Mouse (Mus musculus): Measurements from ENCODE around the gene Clec3b. TPM values are rescaled to one million over a fixed set of nuclear protein-coding genes. Genes with fewer than 3 reads are reported as not detected.

The Clec3b gene
- polyA plus RNA-seq, 1 experiment, result 51.1 TPM

DNA sequence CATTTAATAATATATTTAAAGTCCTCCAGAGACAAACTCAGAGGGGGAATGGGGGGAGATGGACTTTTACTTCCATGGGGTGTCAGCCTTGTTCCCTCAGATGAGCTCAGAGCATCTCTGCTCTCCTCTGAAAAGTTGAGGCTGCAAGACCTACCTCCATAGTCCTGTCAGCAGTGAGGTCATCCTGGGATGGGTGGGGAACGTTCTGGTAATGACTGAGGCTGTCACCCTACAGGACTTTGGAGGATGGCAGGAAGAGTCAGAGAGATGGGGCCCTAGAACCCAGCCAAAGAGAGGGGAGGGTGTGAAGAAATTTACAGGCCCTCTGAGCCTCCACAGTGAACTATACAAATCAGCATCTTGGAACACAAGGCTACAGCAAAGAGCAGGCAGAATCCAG lies 815 bp downstream of the Clec3b start:
- 36% methylated on average over 1 of the region's 1 CpGs for WGBS
- no peak for DNase-seq (ENCODE audit: low read depth, low spot score)

- peak; percentile 32 for DNase-seq (ENCODE audit: low read depth, low spot score)
These were observed 1.3 kb downstream of the Clec3b start for GRCm38 (mm10) chr9:123152026-123152425.

DNA sequence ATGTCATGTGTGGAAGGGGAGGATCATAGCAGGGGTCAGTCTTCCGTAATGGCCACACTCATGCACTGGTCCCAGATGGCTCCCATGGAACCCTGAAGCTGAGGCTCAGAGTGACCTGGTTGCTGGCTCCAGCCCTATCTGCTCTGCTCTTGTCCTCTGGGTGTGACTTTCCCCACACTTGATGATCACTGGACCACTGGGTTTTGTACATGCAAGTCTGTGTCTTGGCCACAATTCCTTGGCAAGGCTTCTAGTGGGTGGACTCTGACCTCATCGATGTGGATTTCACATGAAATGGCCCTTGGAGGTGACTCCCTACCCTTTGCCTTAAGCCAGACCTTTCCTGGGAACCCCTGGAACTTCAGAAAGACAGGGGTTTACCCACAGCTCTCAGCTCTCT lies 2.4 kb downstream of the Clec3b start:
- WGBS, result 63% methylated on average over 2 of the region's 2 CpGs
- no peak for DNase-seq (ENCODE audit: low read depth, low spot score)

More at GRCm38 (mm10) chr9:123152026-123152425, 1.3 kb downstream of the Clec3b start:
- 9% methylated on average over 3 of the region's 3 CpGs for WGBS

- 40% methylated on average over 29 of the region's 30 CpGs for WGBS
- no peak for DNase-seq (ENCODE audit: low read depth, low spot score)
These were observed 6.2 kb downstream of the Clec3b start for GRCm38 (mm10) chr9:123156910-123157361.

DNA sequence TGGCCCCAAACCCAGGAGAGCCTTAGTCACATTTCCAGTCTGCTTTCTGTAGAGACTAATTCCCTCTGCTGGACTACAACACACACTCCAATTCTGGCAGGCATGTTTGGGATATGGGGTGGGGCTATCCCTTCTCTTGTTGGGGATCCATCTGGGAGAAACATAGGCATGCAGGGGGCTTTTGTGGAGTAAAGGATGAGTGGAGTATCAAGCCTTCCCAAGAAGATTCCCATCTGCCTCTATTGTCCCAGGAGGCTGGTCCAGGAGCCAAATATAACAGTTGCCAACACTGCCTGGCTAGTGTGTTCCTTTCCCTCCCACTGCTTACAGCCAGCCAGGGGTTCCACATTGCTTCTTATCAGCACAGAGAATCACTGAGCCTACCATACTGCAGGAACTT lies 7.0 kb downstream of the Clec3b start:
- DNase-seq (ENCODE audit: low read depth, low spot score), result no peak

- DNase-seq (ENCODE audit: low read depth, low spot score), result peak; percentile 44
- 43% methylated on average over 8 of the region's 8 CpGs for WGBS
These were observed 7.5 kb downstream of the Clec3b start for GRCm38 (mm10) chr9:123158125-123158836.

- WGBS, result 50% methylated on average over 7 of the region's 7 CpGs
- DNase-seq (ENCODE audit: low read depth, low spot score), result peak; percentile 46
These were observed 8.6 kb downstream of the Clec3b start for GRCm38 (mm10) chr9:123159330-123159729.

DNA sequence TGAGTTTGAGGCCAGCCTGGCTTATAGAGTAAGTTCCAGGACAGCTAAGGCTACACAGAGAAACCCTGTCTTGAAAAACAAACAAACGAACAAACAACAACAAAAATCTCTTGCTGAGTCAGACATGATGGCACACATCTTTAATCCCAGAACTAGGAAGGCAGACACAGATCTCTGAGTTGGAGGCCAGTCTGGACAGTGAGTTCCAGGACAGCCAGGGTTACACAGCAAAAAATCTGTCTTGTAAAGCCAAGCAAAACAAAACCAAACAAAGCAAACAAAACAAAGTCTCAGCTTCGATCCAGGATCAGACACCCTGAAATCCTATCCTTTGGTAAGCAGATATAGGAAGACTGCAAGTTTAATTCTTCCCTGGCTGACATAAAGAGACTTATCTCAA lies 11.0 kb downstream of the Clec3b start:
- 43% methylated on average over 2 of the region's 2 CpGs for WGBS
- no peak for DNase-seq (ENCODE audit: low read depth, low spot score)

DNA sequence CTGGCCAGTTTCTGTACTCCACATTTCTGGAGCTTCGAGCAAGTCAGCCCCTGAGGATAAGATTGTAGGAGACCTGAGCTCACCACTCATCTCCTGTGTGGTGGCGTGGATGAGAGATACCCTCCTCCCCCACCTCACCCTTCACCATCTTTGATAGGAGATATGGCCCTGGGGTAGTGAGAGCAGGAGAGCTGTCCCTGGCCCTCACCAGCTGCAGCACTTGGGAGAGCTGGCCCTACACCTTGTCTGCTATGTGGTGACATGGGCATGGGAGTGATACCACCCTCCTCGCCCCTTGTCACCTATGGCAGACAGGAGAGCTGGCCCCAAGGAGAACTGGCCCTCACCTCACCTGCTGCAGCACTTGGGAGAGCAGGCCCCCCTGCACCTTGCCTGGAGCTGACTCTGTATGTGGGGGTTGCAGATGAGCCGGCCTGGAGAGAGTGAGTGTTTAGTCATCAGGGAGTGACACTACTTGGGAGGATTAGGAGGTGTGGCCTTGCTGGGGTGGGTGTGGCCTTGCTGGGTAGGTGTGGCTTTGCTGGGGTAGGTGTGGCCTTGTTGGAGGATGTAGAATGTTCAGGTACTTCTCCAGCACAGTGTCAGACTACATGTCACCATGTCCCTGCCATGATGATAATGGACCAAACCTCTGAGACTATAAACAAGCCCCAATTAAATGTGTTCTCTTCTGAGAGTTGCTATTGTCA lies 12.4 kb downstream of the Clec3b start:
- 70% methylated on average over 4 of the region's 4 CpGs for WGBS
- no peak for DNase-seq (ENCODE audit: low read depth, low spot score)

GRCm38 (mm10) chr9:123165781-123166443 lies 15.2 kb downstream of the Clec3b start:
- no peak for DNase-seq (ENCODE audit: low read depth, low spot score)
- whole genome bisulfite sequencing, result 94% methylated on average over 3 of the region's 3 CpGs

DNA sequence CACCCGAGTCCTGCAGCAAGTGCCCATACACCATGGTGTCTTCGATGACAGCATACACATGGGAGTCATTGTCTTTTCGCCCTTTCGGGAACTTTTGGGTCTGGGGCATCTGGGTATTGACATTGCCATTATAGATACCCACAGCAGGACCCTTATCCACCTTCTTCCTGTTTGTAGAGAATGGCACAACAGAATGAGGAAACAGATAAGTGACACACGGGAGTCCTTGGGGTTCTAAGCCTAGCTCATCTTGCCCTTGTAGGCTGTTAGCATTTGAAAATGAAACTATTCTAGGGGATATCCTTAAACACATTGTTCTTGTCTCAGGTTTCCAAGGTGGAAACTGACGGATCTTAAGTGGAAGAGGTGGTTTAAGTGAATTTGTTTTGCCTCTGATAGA lies 23.0 kb downstream of the Clec3b start:
- 84% methylated on average over 6 of the region's 6 CpGs for WGBS
- no peak for DNase-seq (ENCODE audit: low read depth, low spot score)

DNA sequence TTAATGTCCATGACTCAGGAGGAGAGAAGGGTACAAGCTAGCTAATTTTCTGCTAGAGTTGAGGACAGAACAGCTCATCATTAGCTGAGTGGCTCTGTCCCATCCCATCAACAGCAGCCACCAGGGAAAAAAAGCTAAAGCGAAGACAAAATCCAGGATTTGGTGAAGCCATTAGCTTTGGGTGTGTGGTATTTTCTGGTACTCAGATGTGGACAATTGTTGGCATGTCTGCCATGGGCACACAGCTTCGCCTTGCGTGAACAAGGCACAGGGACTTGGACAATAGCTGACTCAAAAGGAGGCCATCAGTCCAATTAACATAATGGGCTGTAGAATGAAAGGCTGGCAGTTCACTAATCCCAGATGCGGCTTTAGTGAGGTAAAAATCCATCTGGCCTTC lies 23.6 kb downstream of the Clec3b start:
- no peak for DNase-seq (ENCODE audit: low read depth, low spot score)
- WGBS, result 89% methylated on average over 4 of the region's 4 CpGs

GRCm38 (mm10) chr9:123177380-123178048 lies 26.8 kb downstream of the Clec3b start:
- 89% methylated on average over 9 of the region's 9 CpGs for WGBS
- DNase-seq (ENCODE audit: low read depth, low spot score), result no peak

GRCm38 (mm10) chr9:123180003-123180402 lies 29.3 kb downstream of the Clec3b start:
- WGBS, result 96% methylated on average over 6 of the region's 6 CpGs
- no peak for DNase-seq (ENCODE audit: low read depth, low spot score)

DNA sequence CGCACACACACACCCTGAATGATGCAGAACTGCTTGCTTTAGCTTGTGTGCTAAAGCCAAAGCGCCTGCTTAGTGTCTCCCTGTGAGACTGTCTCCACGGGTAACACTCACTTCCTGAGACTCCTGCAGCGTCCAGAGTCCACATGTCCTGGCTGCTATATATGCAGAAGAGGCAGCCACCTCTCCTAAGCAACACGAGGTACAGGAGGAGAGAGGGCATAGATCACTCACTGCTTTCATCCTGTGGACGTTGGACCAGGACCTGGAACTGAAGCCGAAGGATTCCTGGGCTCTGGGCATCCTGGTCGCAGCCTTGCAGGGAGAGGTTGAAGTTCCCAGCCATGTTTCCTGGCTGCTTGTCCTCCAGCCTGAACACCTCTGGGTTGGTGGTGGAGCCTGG lies 32.5 kb downstream of the Clec3b start:
- WGBS, result 63% methylated on average over 8 of the region's 8 CpGs
- no peak for DNase-seq (ENCODE audit: low read depth, low spot score)

- 48% methylated on average over 2 of the region's 2 CpGs for WGBS
- no peak for DNase-seq (ENCODE audit: low read depth, low spot score)
These were observed 34.8 kb downstream of the Clec3b start for GRCm38 (mm10) chr9:123185546-123185945.

DNA sequence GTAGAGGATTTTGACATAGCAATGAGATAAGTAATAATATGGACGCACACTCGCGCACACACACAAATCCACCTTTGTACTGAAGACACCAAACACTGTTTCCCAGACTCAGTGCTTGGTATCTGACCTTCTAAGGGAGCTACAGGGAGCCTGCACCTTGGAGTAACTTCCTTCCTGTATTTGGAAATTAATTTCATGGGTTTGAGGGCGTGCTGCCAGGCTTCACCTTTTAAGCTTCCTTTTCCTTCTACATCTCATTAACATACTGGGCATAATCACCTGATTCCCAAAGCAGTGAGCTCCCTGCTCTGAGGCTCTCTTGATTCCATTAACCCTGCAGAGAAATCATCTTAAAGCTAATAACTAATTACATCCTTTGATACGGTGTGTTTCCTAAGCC lies 35.4 kb downstream of the Clec3b start:
- WGBS, result 88% methylated on average over 5 of the region's 5 CpGs
- DNase-seq (ENCODE audit: low read depth, low spot score), result no peak

- no peak for DNase-seq (ENCODE audit: low read depth, low spot score)
- WGBS, result 94% methylated on average over 5 of the region's 5 CpGs
These were observed 36.8 kb downstream of the Clec3b start for GRCm38 (mm10) chr9:123187589-123187988.

DNA sequence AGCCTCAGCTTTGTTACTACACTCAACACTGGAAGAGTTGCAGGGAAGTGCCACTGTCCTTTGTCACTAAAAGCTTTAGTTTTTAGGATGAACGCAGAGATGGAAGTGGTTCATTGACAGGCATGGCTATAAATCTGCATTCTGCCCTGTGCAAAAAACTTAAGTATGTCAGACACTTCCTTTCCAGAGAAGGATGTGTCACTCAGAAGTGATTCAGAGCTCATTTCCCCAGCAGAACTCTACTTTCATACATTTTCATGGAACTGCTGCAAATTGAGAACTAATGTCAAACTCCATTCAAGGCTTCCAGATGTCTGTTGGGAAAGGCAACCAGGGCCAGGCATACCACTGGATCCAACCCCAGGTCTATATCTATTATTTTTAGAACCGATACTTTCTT lies 37.5 kb downstream of the Clec3b start:
- WGBS, result 82% methylated on average over 2 of the region's 2 CpGs
- DNase-seq (ENCODE audit: low read depth, low spot score), result no peak

DNA sequence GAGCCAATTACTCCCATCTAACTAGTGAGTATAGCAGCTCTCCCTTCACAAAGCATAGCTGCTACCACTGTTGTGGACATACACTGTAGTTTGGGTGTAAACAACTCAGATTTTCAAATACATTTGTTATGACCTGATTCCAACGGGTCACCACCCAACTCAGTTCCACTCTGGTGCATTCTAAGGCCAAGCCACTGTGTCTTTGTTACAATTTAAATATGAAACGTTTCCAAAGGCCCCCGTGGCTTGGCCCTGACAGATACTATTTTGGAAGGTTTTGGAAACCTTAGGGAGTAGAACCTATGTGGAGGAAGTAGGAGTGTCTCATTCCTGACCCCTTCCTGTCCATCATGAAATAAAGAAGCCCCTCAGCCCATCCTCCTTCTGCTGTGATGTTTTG lies 49.4 kb downstream of the Clec3b start:
- no peak for DNase-seq (ENCODE audit: low read depth, low spot score)
- 76% methylated on average over 3 of the region's 3 CpGs for WGBS
